Mouse (Mus musculus) myocyte (in vitro differentiated cells): ENCODE measurements around the gene Dysf. TPM values are rescaled to one million over a fixed set of nuclear protein-coding genes. Genes with fewer than 3 reads are reported as not detected.

Source experiments
- H3K27me3 ChIP-seq: one replicate; pipeline ENCODE4 v1.6.1; 2011; ENCODE audit not compliant: control insufficient read depth, insufficient read depth, insufficient read length
- H3K36me3 ChIP-seq: one replicate; pipeline ENCODE4 v1.6.1; 2011; ENCODE audit not compliant: control insufficient read depth, insufficient read depth
- H3K4me2 ChIP-seq: one replicate; pipeline ENCODE4 v1.6.1; 2011; ENCODE audit warnings: low read depth, control low read depth
- H3K4me3 ChIP-seq: one replicate; pipeline ENCODE4 v1.5.1; 2011; ENCODE audit warnings: mild to moderate bottlenecking, control low read depth, moderate library complexity
- H3K79me2 ChIP-seq: one replicate; pipeline ENCODE4 v1.6.1; 2011; ENCODE audit not compliant: control insufficient read depth, insufficient read depth
- H3ac ChIP-seq: one replicate; pipeline ENCODE4 v1.6.1; 2011; ENCODE audit not compliant: control insufficient read depth, insufficient read length
- CEBPB ChIP-seq: IDR thresholded peaks from 2 replicates; pipeline ENCODE4 v1.6.1; 2011; ENCODE audit warnings: mild to moderate bottlenecking, moderate library complexity; ENCODE audit not compliant: poor library complexity, insufficient read depth, severe bottlenecking
- E2F4 ChIP-seq: IDR thresholded peaks from one replicate; pipeline ENCODE4 v1.6.1; 2011; ENCODE audit warnings: mild to moderate bottlenecking, control low read depth, moderate library complexity; ENCODE audit not compliant: insufficient read depth
- MAX ChIP-seq: IDR thresholded peaks from one replicate; pipeline ENCODE4 v1.6.1; 2011; ENCODE audit warnings: low read depth, mild to moderate bottlenecking, control low read depth
- MYOD1 ChIP-seq, 3 experiments: IDR thresholded peaks; one replicate each; pipeline ENCODE4 v1.6.1; 2011; ENCODE audit warnings: control low read depth in 2 of 3, low read depth in 2 of 3, mild to moderate bottlenecking in 2 of 3, moderate library complexity in 1 of 3; ENCODE audit not compliant: insufficient read length in 2 of 3, control insufficient read depth in 1 of 3
- MYOG ChIP-seq, 3 experiments: IDR thresholded peaks; one replicate each; pipeline ENCODE4 v1.6.1; 2011; ENCODE audit warnings: control low read depth in 2 of 3, low read depth in 2 of 3, mild to moderate bottlenecking in 2 of 3; ENCODE audit not compliant: insufficient read length in 2 of 3, control insufficient read depth in 1 of 3, insufficient read depth in 1 of 3
- POLR2A ChIP-seq: IDR thresholded peaks from one replicate; pipeline ENCODE4 v1.6.1; 2011; ENCODE audit warnings: low read depth, mild to moderate bottlenecking, control low read depth, moderate library complexity; ENCODE audit not compliant: insufficient read length
- POLR2AphosphoS2 ChIP-seq: IDR thresholded peaks from one replicate; pipeline ENCODE4 v1.6.1; 2011; ENCODE audit warnings: low read depth, control low read depth; ENCODE audit not compliant: insufficient read length
- REST ChIP-seq: IDR thresholded peaks from one replicate; pipeline ENCODE4 v1.6.1; 2011; ENCODE audit warnings: mild to moderate bottlenecking, control low read depth, moderate library complexity; ENCODE audit not compliant: insufficient read depth, insufficient read length
- SRF ChIP-seq: IDR thresholded peaks from one replicate; pipeline ENCODE4 v1.6.1; 2011; ENCODE audit warnings: low read depth; ENCODE audit not compliant: control insufficient read depth, insufficient read length
- TCF12 ChIP-seq: IDR thresholded peaks from one replicate; pipeline ENCODE4 v1.6.1; 2011; ENCODE audit warnings: mild to moderate bottlenecking, control low read depth; ENCODE audit not compliant: poor library complexity, insufficient read depth, severe bottlenecking
- TCF3 ChIP-seq: IDR thresholded peaks from one replicate; pipeline ENCODE4 v1.6.1; 2011; ENCODE audit warnings: low read depth, control low read depth; ENCODE audit not compliant: insufficient read length
- USF1 ChIP-seq: IDR thresholded peaks from one replicate; pipeline ENCODE4 v1.6.1; 2011; ENCODE audit warnings: low read depth, mild to moderate bottlenecking, control low read depth, moderate library complexity
- polyA plus RNA-seq: library from polyadenylated mRNA; unstranded; fragments of >200 nt; fragmentation: generic; extraction: Trizol; gene quantifications from one replicate; pipeline ENCODE4 v1.2.1, GENCODE M21; 2012; ENCODE audit warnings: missing spikeins

Gene Dysf
- polyA plus RNA-seq, 1 experiment: 35.5 TPM

DNA sequence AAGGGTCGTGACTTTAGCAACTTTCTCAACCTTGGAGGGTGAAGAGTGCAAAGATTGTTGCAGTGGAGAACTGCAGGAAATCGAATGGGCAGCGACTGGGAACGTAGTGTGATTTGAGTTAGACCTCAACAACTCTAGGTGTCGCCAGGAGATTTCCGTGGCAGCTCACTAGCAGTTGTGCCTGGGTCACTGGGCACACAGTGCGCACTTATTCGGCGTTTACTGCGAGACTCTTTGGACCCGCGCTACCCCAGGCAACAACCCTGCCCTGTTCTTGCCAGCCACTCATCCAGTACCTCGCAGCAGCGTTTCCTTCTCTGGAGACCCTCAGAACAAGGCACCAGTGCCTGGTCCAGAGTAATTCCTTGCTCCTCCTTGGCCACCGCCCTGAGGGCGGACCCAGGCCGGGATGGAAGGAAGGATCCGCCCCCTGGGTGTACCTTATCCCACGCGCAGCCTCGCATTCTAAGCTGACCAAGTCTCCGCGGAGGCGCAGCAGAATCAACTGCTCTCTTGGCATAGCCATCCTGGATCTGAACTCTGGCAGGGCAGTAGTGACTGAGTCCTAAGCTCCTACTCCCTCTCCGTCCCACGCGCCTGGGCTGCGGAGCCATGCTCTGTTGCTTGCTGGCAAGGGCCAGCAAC lies 10.6 kb downstream of the Dysf start:
- no peaks in the 10 kb centered on the region for H3K36me3 ChIP-seq
- no peaks in the 10 kb centered on the region for H3K27me3 ChIP-seq
- peak overlapping the region; percentile 50 for H3ac ChIP-seq
- peak overlapping the region; percentile 70 for H3K4me2 ChIP-seq
- TF ChIP-seq POLR2A (peak; percentile 69), POLR2AphosphoS2 (peak; percentile 65), TCF12 (no peak)
- peaks cover 5% of the 10 kb centered on the region for H3K79me2 ChIP-seq
- H3K4me3 ChIP-seq: peak overlapping the region; percentile 35

- Histone ChIP-seq H3K79me2 (peaks cover 5% of the 10 kb centered on the region), H3K4me3 (peak overlapping the region; percentile 35), H3K27me3 (no peaks in the 10 kb centered on the region), H3ac (peak overlapping the region; percentile 50), H3K36me3 (no peaks in the 10 kb centered on the region), H3K4me2 (peak overlapping the region; percentile 70)
- TF ChIP-seq USF1 (no peak), POLR2AphosphoS2 (no peak), REST (no peak), E2F4 (no peak), POLR2A (no peak), MYOD1 (IDR thresholded peaks at IDR 0.05; ENCODE audit: control insufficient read depth in 1 of 3, insufficient read length in 2 of 3, low read depth in 2 of 3) (no peak), MAX (no peak), TCF3 (no peak), TCF12 (no peak), MYOG (IDR thresholded peaks at IDR 0.05; ENCODE audit: control insufficient read depth in 1 of 3, insufficient read depth in 1 of 3, insufficient read length in 2 of 3, low read depth in 2 of 3) (no peak), CEBPB (no peak), SRF (no peak)
Observed at GRCm38 (mm10) chr6:84020002-84020401, 11.6 kb downstream of the Dysf start.

DNA sequence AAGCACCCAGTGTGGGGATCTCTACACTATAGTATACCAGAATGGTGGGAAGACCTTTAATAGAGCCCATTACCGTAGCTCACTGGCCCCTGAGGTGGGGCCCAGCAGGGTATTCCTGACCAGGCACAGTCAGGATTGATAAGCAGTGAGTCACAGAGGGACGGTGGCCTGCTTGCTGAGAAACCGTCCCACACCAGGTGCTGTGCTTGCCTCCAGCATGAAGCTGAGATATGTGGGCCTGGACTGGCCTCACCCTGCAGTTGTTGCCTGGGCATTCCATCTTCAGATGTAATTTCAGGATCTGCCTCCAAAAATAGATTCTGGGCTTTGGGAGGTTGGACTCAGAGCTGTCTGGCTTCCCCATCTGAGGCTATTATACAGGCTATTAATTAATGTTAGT lies 13.6 kb downstream of the Dysf start:
- Histone ChIP-seq H3K4me3 (peak overlapping the region; percentile 35), H3K79me2 (peaks cover 5% of the 10 kb centered on the region), H3K27me3 (no peaks in the 10 kb centered on the region), H3ac (no peak overlapping the region), H3K36me3 (no peaks in the 10 kb centered on the region), H3K4me2 (peak overlapping the region; percentile 70)
- no peak for TF ChIP-seq CEBPB
- peak; percentile 64 for TF ChIP-seq POLR2AphosphoS2
- TF ChIP-seq MYOD1 (IDR thresholded peaks at IDR 0.05; ENCODE audit: control insufficient read depth in 1 of 3, insufficient read length in 2 of 3, low read depth in 2 of 3): peak; percentile 76 to 99 (median 95)
- no peak for TF ChIP-seq E2F4
- peak; percentile 73 for TF ChIP-seq TCF12
- TF ChIP-seq USF1: no peak
- TF ChIP-seq REST: no peak
- TF ChIP-seq POLR2A: peak; percentile 60
- TF ChIP-seq MYOG (IDR thresholded peaks at IDR 0.05; ENCODE audit: control insufficient read depth in 1 of 3, insufficient read depth in 1 of 3, insufficient read length in 2 of 3, low read depth in 2 of 3): peak; percentile 94 to 99 (median 95)
- no peak for TF ChIP-seq SRF
- peak; percentile 76 for TF ChIP-seq TCF3
- TF ChIP-seq MAX: no peak

GRCm38 (mm10) chr6:84025636-84026035 lies 17.2 kb downstream of the Dysf start:
- Histone ChIP-seq H3K79me2 (peaks cover 5% of the 10 kb centered on the region), H3K27me3 (no peaks in the 10 kb centered on the region), H3K4me3 (no peak overlapping the region), H3K4me2 (no peak overlapping the region), H3K36me3 (no peaks in the 10 kb centered on the region), H3ac (no peak overlapping the region)
- TF ChIP-seq REST (no peak), MYOG (IDR thresholded peaks at IDR 0.05; ENCODE audit: control insufficient read depth in 1 of 3, insufficient read depth in 1 of 3, insufficient read length in 2 of 3, low read depth in 2 of 3) (no peak), TCF3 (no peak), POLR2A (no peak), MYOD1 (IDR thresholded peaks at IDR 0.05; ENCODE audit: control insufficient read depth in 1 of 3, insufficient read length in 2 of 3, low read depth in 2 of 3) (no peak), CEBPB (no peak), MAX (no peak), TCF12 (no peak), POLR2AphosphoS2 (no peak), SRF (no peak), E2F4 (no peak), USF1 (no peak)
